Mouse (Mus musculus) spleen, adult 2 months (tissue): ENCODE measurements around the gene Epha6. TPM values are rescaled to one million over a fixed set of nuclear protein-coding genes. Genes with fewer than 3 reads are reported as not detected.

Source experiments
- DNase-seq, 2 experiments: peaks; one replicate each; pipeline versions ENCODE4 v3.0.0 to v3.0.0-alpha.2; 2012 to 2021; ENCODE audit warnings: low spot score in 2 of 2, low read depth in 1 of 2
- H3K27ac ChIP-seq: fragments of 200-500 bp; 2 replicates; pipeline ENCODE4 v1.5.1; 2012; ENCODE audit warnings: low read length, inconsistent platforms; ENCODE audit not compliant: insufficient read depth
- H3K27me3 ChIP-seq: fragments of 200-500 bp; 2 replicates; pipeline ENCODE4 v1.6.1; 2012; ENCODE audit warnings: mild to moderate bottlenecking, moderate library complexity, low read length, inconsistent platforms; ENCODE audit not compliant: control insufficient read depth, insufficient read depth
- H3K36me3 ChIP-seq: fragments of 200-500 bp; 2 replicates; pipeline ENCODE4 v1.6.1; 2012; ENCODE audit warnings: mild to moderate bottlenecking, low read length, inconsistent platforms; ENCODE audit not compliant: control insufficient read depth, insufficient read depth
- H3K4me1 ChIP-seq: fragments of 200-500 bp; 2 replicates; pipeline ENCODE4 v1.6.1; 2011; ENCODE audit warnings: inconsistent platforms; ENCODE audit not compliant: control insufficient read depth, insufficient read depth, insufficient read length
- H3K4me3 ChIP-seq: fragments of 200-500 bp; 2 replicates; pipeline ENCODE4 v1.5.1; 2011; ENCODE audit warnings: mild to moderate bottlenecking, inconsistent platforms; ENCODE audit not compliant: insufficient read depth, insufficient read length; ENCODE audit errors: extremely low read depth
- CTCF ChIP-seq: fragments of 200-500 bp; IDR thresholded peaks from 2 replicates; pipeline ENCODE4 v1.5.1; 2011; ENCODE audit warnings: mild to moderate bottlenecking, inconsistent platforms; ENCODE audit not compliant: insufficient read depth, insufficient read length, insufficient replicate concordance; ENCODE audit errors: extremely low read depth
- POLR2A ChIP-seq: fragments of 200-500 bp; IDR thresholded peaks from 2 replicates; pipeline ENCODE4 v1.6.1; 2011; ENCODE audit warnings: low read depth, low read length, inconsistent platforms
- WGBS: fragments of 180-500 bp; shearing (Covaris S2); methylation state at CpG from one replicate; pipeline ENCODE4 v1.1.7; 2018; 5-methylcytosine and 5-hydroxymethylcytosine counted together
- polyA plus RNA-seq: library from polyadenylated mRNA; depleted of rRNA; stranded (reverse); fragments of >200 nt; gene quantifications from 2 replicates; pipeline ENCODE4 v1.2.3, GENCODE M21; 2012

Gene Epha6
- polyA plus RNA-seq, 1 experiment, result not detected

GRCm38 (mm10) chr16:59683434-59683833 lies 921.9 kb downstream of the Epha6 start:
- Histone ChIP-seq H3K27me3 (no peaks in the 10 kb centered on the region), H3K4me3 (no peak overlapping the region), H3K27ac (no peak overlapping the region), H3K36me3 (no peaks in the 10 kb centered on the region), H3K4me1 (no peaks in the 10 kb centered on the region)
- TF ChIP-seq CTCF (peak; percentile 55; the same call in 1 of the 2 replicates), POLR2A (no peak)
- DNase-seq, result peak; percentile 4 to 17
- 5% methylated on average over 8 of the region's 8 CpGs for WGBS

DNA sequence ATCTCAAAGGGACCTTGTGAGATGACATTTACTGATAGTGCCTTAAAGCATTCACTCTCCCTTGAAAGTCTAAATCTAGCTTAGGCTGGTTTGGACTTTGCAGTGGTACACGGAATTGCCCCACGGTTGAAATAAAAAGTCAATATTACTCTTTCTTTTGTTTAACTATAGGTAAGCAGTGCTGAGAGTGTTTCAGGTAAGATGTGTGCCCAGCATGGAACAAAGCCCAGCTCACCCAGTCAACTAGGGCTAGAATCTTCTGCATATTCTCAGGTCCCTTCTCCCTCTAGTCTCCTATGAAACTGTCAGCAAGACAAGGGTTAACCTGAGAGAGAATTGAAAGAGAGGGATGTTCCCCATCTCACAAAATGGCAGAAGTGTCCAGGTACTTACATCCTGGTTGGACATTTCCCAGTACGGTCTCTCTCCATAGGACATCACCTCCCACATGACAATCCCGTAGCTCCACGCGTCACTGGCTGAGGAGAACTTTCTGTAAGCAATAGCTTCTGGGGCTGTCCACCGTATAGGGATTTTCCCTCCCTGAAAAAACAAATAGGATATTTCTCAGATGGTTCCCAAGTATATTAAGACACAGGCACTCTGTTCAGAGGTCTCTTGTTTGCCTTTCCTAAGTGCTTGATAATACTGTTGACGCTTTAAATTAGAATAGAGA lies 923.0 kb downstream of the Epha6 start:
- H3K27ac ChIP-seq, result no peak overlapping the region
- H3K36me3 ChIP-seq, result no peaks in the 10 kb centered on the region
- H3K4me3 ChIP-seq, result no peak overlapping the region
- 84% methylated on average over 8 of the region's 8 CpGs for WGBS
- no peak for TF ChIP-seq CTCF
- no peak for TF ChIP-seq POLR2A
- DNase-seq, result no peak
- H3K4me1 ChIP-seq, result no peaks in the 10 kb centered on the region
- H3K27me3 ChIP-seq, result no peaks in the 10 kb centered on the region

DNA sequence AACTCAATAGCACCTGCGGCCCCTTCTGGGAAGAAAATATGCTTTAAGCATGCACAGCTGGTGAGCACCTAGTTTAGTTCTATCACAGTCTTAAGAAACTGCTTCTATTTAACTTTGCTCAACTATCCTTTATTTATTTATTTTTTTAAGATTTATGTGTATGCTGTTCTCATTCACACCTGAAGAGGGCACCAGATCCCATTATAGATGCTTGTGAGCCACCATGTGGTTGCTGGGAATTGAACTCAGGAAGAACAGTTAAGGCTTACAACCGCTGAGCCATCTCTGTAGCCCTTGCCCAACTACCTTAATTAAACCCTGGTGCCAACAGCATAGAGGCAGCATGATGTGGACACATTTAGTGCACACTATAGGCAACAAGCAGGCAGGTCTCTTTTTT lies 938.4 kb downstream of the Epha6 start:
- H3K27me3 ChIP-seq, result no peaks in the 10 kb centered on the region
- TF ChIP-seq CTCF, result no peak
- TF ChIP-seq POLR2A, result no peak
- no peak for DNase-seq
- H3K27ac ChIP-seq, result no peak overlapping the region
- H3K4me3 ChIP-seq, result no peak overlapping the region
- no peaks in the 10 kb centered on the region for H3K36me3 ChIP-seq
- WGBS, result 88% methylated on average over 2 of the region's 2 CpGs
- H3K4me1 ChIP-seq, result no peaks in the 10 kb centered on the region

DNA sequence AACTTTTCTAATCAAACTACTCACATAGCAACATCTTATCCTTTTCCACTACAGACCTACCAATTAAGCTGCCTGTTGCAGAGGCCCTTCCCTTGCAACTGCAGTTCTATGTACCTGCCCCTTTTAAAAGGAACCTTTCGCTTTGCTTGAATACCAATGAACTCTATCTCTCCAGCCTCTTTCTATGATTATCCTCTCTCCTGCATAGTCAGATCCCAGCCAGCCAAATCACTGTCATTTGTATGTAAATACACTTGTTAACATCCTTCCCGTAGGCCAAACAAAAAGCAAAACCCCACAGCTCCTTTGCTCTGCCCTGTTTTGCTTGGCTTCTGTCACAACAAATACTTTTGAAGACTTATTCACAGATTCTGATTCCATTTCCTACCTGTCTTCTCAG lies 961.6 kb downstream of the Epha6 start:
- Histone ChIP-seq H3K4me1 (no peaks in the 10 kb centered on the region; the same call in 1 of the 2 replicates), H3K27ac (no peak overlapping the region), H3K4me3 (no peak overlapping the region), H3K27me3 (no peaks in the 10 kb centered on the region), H3K36me3 (no peaks in the 10 kb centered on the region)
- no peak for DNase-seq
- TF ChIP-seq CTCF (no peak), POLR2A (no peak)
- 90% methylated on average over 2 of the region's 2 CpGs for WGBS

- Histone ChIP-seq H3K4me3 (no peak overlapping the region), H3K27me3 (no peaks in the 10 kb centered on the region; the same call in 1 of the 2 replicates), H3K36me3 (no peaks in the 10 kb centered on the region), H3K27ac (no peak overlapping the region), H3K4me1 (no peaks in the 10 kb centered on the region; the same call in 1 of the 2 replicates)
- WGBS, result 95% methylated on average over 3 of the region's 3 CpGs
- TF ChIP-seq POLR2A (no peak), CTCF (no peak)
- DNase-seq, result no peak
Observed at GRCm38 (mm10) chr16:59639985-59640384, 965.3 kb downstream of the Epha6 start.

DNA sequence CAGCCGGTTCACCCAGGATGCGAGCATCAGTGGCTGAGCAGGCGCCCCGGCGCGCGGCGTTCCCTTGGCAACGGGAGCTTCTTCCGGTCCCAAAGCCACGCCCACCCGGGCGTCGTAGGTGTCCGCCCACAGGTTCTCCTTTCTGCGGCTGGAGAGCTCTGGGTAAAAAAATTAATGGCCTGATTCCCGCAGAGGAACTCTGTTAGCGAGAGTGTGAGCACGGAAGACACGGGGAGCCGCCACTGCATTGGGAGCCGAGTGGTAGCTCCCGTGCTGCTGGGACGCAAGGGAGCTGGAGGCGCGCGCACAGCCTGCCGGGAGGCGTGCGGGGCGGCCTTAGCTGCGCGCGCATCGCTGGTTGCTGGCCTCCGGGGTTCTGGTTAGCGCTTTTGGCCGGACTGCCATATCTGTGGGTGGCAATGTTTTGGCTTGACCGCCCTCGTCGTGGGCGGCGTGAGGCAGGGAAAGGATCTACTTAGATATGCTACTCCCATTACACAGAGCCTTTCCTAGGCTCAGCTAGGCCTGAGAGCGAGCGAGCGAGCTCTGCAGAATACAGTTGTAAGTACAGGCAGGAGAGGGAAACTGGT lies 966.1 kb downstream of the Epha6 start, which contains the start of gene Arl6:
TSS of gene Arl6 (minus strand) at position 290 of the 590 bp plus-strand sequence.
- Histone ChIP-seq H3K36me3 (no peaks in the 10 kb centered on the region), H3K4me3 (peak within 1 kb of the TSS; percentile 82), H3K27me3 (no peaks in the 10 kb centered on the region; the same call in 1 of the 2 replicates), H3K4me1 (no peaks in the 10 kb centered on the region; the same call in 1 of the 2 replicates), H3K27ac (peak within 1 kb of the TSS; percentile 91)
- peak; percentile 81 to 92 for DNase-seq
- WGBS, result under 1% methylated on average over 46 of the region's 46 CpGs
- TF ChIP-seq CTCF, result no peak
- TF ChIP-seq POLR2A, result no peak

- H3K4me1 ChIP-seq, result no peaks in the 10 kb centered on the region; the same call in 1 of the 2 replicates
- no peaks in the 10 kb centered on the region; the same call in 1 of the 2 replicates for H3K27me3 ChIP-seq
- H3K27ac ChIP-seq, result no peak overlapping the region
- 87% methylated on average over 2 of the region's 2 CpGs for WGBS
- H3K4me3 ChIP-seq, result no peak overlapping the region
- no peaks in the 10 kb centered on the region for H3K36me3 ChIP-seq
- no peak for DNase-seq
- TF ChIP-seq CTCF, result no peak
- TF ChIP-seq POLR2A, result no peak
Observed at GRCm38 (mm10) chr16:59634598-59634997, 970.7 kb downstream of the Epha6 start.
